ENCODE assay signal across 8 mouse cellular contexts in the genomic region with DNA sequence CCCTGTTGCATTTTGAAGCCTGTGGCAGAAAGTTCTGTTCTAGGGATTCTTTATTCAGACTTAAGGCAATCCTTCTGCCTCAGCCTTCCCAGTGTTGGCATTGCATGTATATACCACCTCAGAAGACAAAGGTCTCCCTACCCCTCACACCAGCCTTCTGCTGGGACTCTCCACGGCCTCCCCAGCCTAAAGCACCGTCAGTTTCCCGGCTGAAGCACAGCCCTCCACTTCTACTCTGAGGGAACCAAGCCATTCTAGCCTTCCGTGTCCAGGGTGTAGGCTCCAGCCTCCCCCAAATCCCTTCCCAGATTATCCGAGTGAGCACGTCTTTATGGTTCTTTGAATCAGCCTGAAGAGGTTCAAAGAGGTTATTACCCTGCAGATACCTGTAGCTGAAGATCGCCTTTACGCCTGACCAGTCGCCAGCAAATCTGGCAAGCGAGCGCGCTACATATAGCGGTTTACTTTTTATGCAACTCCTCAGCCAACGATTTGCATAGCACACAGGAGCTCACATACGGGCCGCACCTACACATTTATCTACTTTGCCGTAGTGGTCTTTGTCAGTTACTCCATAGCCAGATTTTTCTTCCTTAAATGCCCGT. TPM values are rescaled to one million over a fixed set of nuclear protein-coding genes. Genes with fewer than 3 reads are reported as not detected.
DNase-seq lines count a peak whose midpoint lies in the region; ATAC-seq and TF ChIP-seq lines count a peak whose summit lies in the region.

No protein-coding gene starts in this region.

- H3K27me3 ChIP-seq in kidney, embryonic 15.5 days = no peaks in the 10 kb centered on the region
- no peaks in the 10 kb centered on the region for H3K27me3 ChIP-seq in kidney, adult 2 months (replicated peaks; ENCODE audit: control insufficient read depth, insufficient read depth, low read length)
- H3K27me3 ChIP-seq in cerebellum, adult 2 months (ENCODE audit: control insufficient read depth, insufficient read depth, low read length) = no peaks in the 10 kb centered on the region; the same call in 1 of the 2 replicates
- H3K27me3 ChIP-seq in forebrain, embryonic 15.5 days = no peaks in the 10 kb centered on the region; the same call in 1 of the 2 replicates
- H3K27me3 ChIP-seq in liver, embryonic 15.5 days = peaks cover 39% of the 10 kb centered on the region
- no peaks in the 10 kb centered on the region for H3K27me3 ChIP-seq in stomach, embryonic 15.5 days (replicated peaks)

- H3K4me2 ChIP-seq in kidney, embryonic 15.5 days = peak overlapping the region; percentile 54
- H3K4me2 ChIP-seq in forebrain, embryonic 15.5 days (replicated peaks) = peak overlapping the region; percentile 41
- H3K4me2 ChIP-seq in liver, embryonic 15.5 days = peak overlapping the region; percentile 52
- peak overlapping the region; percentile 44 for H3K4me2 ChIP-seq in stomach, embryonic 15.5 days

- no peaks in the 10 kb centered on the region for H3K36me3 ChIP-seq in kidney, embryonic 15.5 days
- H3K36me3 ChIP-seq in kidney, adult 2 months (ENCODE audit: control insufficient read depth, insufficient read depth, low read length) = no peaks in the 10 kb centered on the region
- H3K36me3 ChIP-seq in forebrain, embryonic 15.5 days = no peaks in the 10 kb centered on the region
- no peaks in the 10 kb centered on the region for H3K36me3 ChIP-seq in liver, embryonic 15.5 days (replicated peaks)
- no peaks in the 10 kb centered on the region for H3K36me3 ChIP-seq in stomach, embryonic 15.5 days

- no peaks in the 10 kb centered on the region for H3K9me3 ChIP-seq in kidney, embryonic 15.5 days (replicated peaks)
- no peaks in the 10 kb centered on the region for H3K9me3 ChIP-seq in forebrain, embryonic 15.5 days
- no peaks in the 10 kb centered on the region for H3K9me3 ChIP-seq in liver, embryonic 15.5 days (replicated peaks)
- H3K9me3 ChIP-seq in stomach, embryonic 15.5 days = no peaks in the 10 kb centered on the region

- H3K4me1 ChIP-seq in kidney, embryonic 15.5 days = peaks cover 12% of the 10 kb centered on the region
- H3K4me1 ChIP-seq in kidney, adult 2 months (ENCODE audit: control insufficient read depth, insufficient read depth, low read length) = no peaks in the 10 kb centered on the region
- H3K4me1 ChIP-seq in cerebellum, adult 2 months (ENCODE audit: control insufficient read depth, insufficient read depth, low read length) = no peaks in the 10 kb centered on the region; the same call in 1 of the 2 replicates
- 0 out of 2 replicates have a peak, but pooled peaks cover 6% of the 10 kb centered on the region for H3K4me1 ChIP-seq in forebrain, embryonic 15.5 days
- peaks cover 11% of the 10 kb centered on the region for H3K4me1 ChIP-seq in liver, embryonic 15.5 days (replicated peaks)
- no peaks in the 10 kb centered on the region for H3K4me1 ChIP-seq in stomach, embryonic 15.5 days

- no peak for TF ChIP-seq CTCF in kidney, adult 2 months (conservative IDR thresholded peaks at IDR 0.05; ENCODE audit: insufficient read depth, insufficient read length, low read depth, low read length)
- TF ChIP-seq CTCF in cerebellum, adult 2 months (IDR thresholded peaks at IDR 0.05; ENCODE audit: borderline replicate concordance, insufficient read depth, low read depth, low read length) = no peak

- ATAC-seq in kidney, embryonic 15.5 days (replicated peaks; ENCODE audit: low FRiP score) = no peak
- no peak for ATAC-seq in forebrain, embryonic 15.5 days (replicated peaks)
- no peak for ATAC-seq in liver, embryonic 15.5 days (ENCODE audit: insufficient read depth)
- no peak for ATAC-seq in stomach, embryonic 15.5 days (ENCODE audit: insufficient read depth, low FRiP score, low read depth)

- H3K9ac ChIP-seq in kidney, embryonic 15.5 days = no peak overlapping the region
- H3K9ac ChIP-seq in forebrain, embryonic 15.5 days (replicated peaks) = no peak overlapping the region
- no peak overlapping the region for H3K9ac ChIP-seq in liver, embryonic 15.5 days
- no peak overlapping the region for H3K9ac ChIP-seq in stomach, embryonic 15.5 days

- H3K4me3 ChIP-seq in kidney, embryonic 15.5 days (replicated peaks) = peak overlapping the region; percentile 39
- H3K4me3 ChIP-seq in kidney, adult 2 months (ENCODE audit: insufficient read depth, low read depth, low read length) = no peak overlapping the region
- peak overlapping the region; percentile 63 for H3K4me3 ChIP-seq in cerebellum, adult 2 months (replicated peaks; ENCODE audit: insufficient read depth, low read depth, low read length)
- peak overlapping the region; percentile 28 for H3K4me3 ChIP-seq in forebrain, embryonic 15.5 days
- H3K4me3 ChIP-seq in liver, embryonic 15.5 days (replicated peaks) = peak overlapping the region; percentile 27
- H3K4me3 ChIP-seq in stomach, embryonic 15.5 days (replicated peaks) = peak overlapping the region; percentile 15; the same call in 1 of the 2 replicates

- DNase-seq in kidney, adult 2 months = no peak
- peak; percentile 35 to 44 for DNase-seq in cerebellum, adult 2 months
- DNase-seq in kidney, postnatal 36 days = no peak
- no peak for DNase-seq in natural killer cell, adult 2 months (ENCODE audit: low spot score in 2 of 2)

- TF ChIP-seq POLR2A in kidney, adult 2 months (IDR thresholded peaks at IDR 0.05; ENCODE audit: low read depth, low read length) = no peak
- TF ChIP-seq POLR2A in cerebellum, adult 2 months (IDR thresholded peaks at IDR 0.05; ENCODE audit: borderline replicate concordance, insufficient read depth, low read length) = no peak

- WGBS in kidney, embryonic 15.5 days = 9% methylated on average over 18 of the region's 18 CpGs
- 27% methylated on average over 18 of the region's 18 CpGs for WGBS in kidney, adult 2 months
- WGBS in cerebellum, adult 2 months = 5% methylated on average over 18 of the region's 18 CpGs
- 2% methylated on average over 18 of the region's 18 CpGs for WGBS in forebrain, embryonic 15.5 days
- 4% methylated on average over 18 of the region's 18 CpGs for WGBS in liver, embryonic 15.5 days (ENCODE audit: insufficient replicate concordance)
- WGBS in stomach, embryonic 15.5 days = 7% methylated on average over 18 of the region's 18 CpGs

- H3K27ac ChIP-seq in kidney, embryonic 15.5 days = no peak overlapping the region
- no peak overlapping the region for H3K27ac ChIP-seq in kidney, adult 2 months (ENCODE audit: insufficient read depth, low read depth, low read length)
- no peak overlapping the region for H3K27ac ChIP-seq in cerebellum, adult 2 months (ENCODE audit: insufficient read depth, low read length)
- H3K27ac ChIP-seq in forebrain, embryonic 15.5 days (replicated peaks) = no peak overlapping the region
- H3K27ac ChIP-seq in liver, embryonic 15.5 days (replicated peaks) = no peak overlapping the region
- no peak overlapping the region for H3K27ac ChIP-seq in stomach, embryonic 15.5 days

RNA-seq across cellular contexts. Expression of gene Gpx6, which starts 10.1 kb away (rescaled TPM):
- 5.2 and 6.1 TPM in 2 replicates for polyA plus RNA-seq in kidney, embryonic 15.5 days (2015; fragmentation: Nextera tagmentation; extraction: Ambion mirVana)
- 24.6 and 28.9 TPM in 2 replicates for polyA plus RNA-seq in kidney, adult 2 months (2012; rRNA removed)
- 0.25 and 0.33 TPM in 2 replicates for polyA plus RNA-seq in cerebellum, adult 2 months (2012; rRNA removed)
- polyA plus RNA-seq in forebrain, embryonic 15.5 days (2015; fragmentation: Nextera tagmentation; extraction: Ambion mirVana) = not detected in 2 replicates
- not detected in 2 replicates for polyA plus RNA-seq in liver, embryonic 15.5 days (2015; fragmentation: Nextera tagmentation; extraction: Ambion mirVana)
- not detected in 2 replicates for polyA plus RNA-seq in stomach, embryonic 15.5 days (2015; fragmentation: Nextera tagmentation; extraction: Ambion mirVana)

RNA-seq across cellular contexts. Expression of gene Olfr1367, which starts 24.7 kb away (rescaled TPM):
- not detected in 2 replicates for polyA plus RNA-seq in kidney, embryonic 15.5 days (2015; fragmentation: Nextera tagmentation; extraction: Ambion mirVana)
- not detected in 2 replicates for polyA plus RNA-seq in kidney, adult 2 months (2012; rRNA removed)
- polyA plus RNA-seq in cerebellum, adult 2 months (2012; rRNA removed) = not detected in 2 replicates
- polyA plus RNA-seq in forebrain, embryonic 15.5 days (2015; fragmentation: Nextera tagmentation; extraction: Ambion mirVana) = not detected in 2 replicates
- not detected in 2 replicates for polyA plus RNA-seq in liver, embryonic 15.5 days (2015; fragmentation: Nextera tagmentation; extraction: Ambion mirVana)
- polyA plus RNA-seq in stomach, embryonic 15.5 days (2015; fragmentation: Nextera tagmentation; extraction: Ambion mirVana) = not detected in 2 replicates

RNA-seq across cellular contexts. Expression of gene Gpx5, which starts 29.5 kb away (rescaled TPM):
- not detected in 2 replicates for polyA plus RNA-seq in kidney, embryonic 15.5 days (2015; fragmentation: Nextera tagmentation; extraction: Ambion mirVana)
- polyA plus RNA-seq in kidney, adult 2 months (2012; rRNA removed) = not detected in 2 replicates
- polyA plus RNA-seq in cerebellum, adult 2 months (2012; rRNA removed) = not detected in 2 replicates
- not detected in 2 replicates for polyA plus RNA-seq in forebrain, embryonic 15.5 days (2015; fragmentation: Nextera tagmentation; extraction: Ambion mirVana)
- not detected in 2 replicates for polyA plus RNA-seq in liver, embryonic 15.5 days (2015; fragmentation: Nextera tagmentation; extraction: Ambion mirVana)
- not detected in 2 replicates for polyA plus RNA-seq in stomach, embryonic 15.5 days (2015; fragmentation: Nextera tagmentation; extraction: Ambion mirVana)

RNA-seq across cellular contexts. Expression of gene Zscan12, which starts 40.6 kb away (rescaled TPM):
- 12.4 and 12.7 TPM in 2 replicates for polyA plus RNA-seq in kidney, embryonic 15.5 days (2015; fragmentation: Nextera tagmentation; extraction: Ambion mirVana)
- polyA plus RNA-seq in kidney, adult 2 months (2012; rRNA removed) = 1.6 TPM in 2 replicates
- polyA plus RNA-seq in cerebellum, adult 2 months (2012; rRNA removed) = 6.5 and 6.7 TPM in 2 replicates
- polyA plus RNA-seq in forebrain, embryonic 15.5 days (2015; fragmentation: Nextera tagmentation; extraction: Ambion mirVana) = 16.4 and 16.7 TPM in 2 replicates
- 3.0 and 3.1 TPM in 2 replicates for polyA plus RNA-seq in liver, embryonic 15.5 days (2015; fragmentation: Nextera tagmentation; extraction: Ambion mirVana)
- 9.9 and 10.0 TPM in 2 replicates for polyA plus RNA-seq in stomach, embryonic 15.5 days (2015; fragmentation: Nextera tagmentation; extraction: Ambion mirVana)

Comparison
In these comparisons a context has a peak if more than half of its experiments do, and no peak if none do; other contexts are left out.
1. DNase-seq: peak in cerebellum, adult 2 months (2 of 2); none in kidney, adult 2 months (single experiment), kidney, postnatal 36 days (0 of 2) and natural killer cell, adult 2 months (0 of 2).
2. Peak in every context shown above with its lines, with median percentiles within 50 percentile points of each other: H3K4me2 ChIP-seq.